Mouse (Mus musculus): ENCODE measurements around the gene Sacm1l.

Gene Sacm1l

DNA sequence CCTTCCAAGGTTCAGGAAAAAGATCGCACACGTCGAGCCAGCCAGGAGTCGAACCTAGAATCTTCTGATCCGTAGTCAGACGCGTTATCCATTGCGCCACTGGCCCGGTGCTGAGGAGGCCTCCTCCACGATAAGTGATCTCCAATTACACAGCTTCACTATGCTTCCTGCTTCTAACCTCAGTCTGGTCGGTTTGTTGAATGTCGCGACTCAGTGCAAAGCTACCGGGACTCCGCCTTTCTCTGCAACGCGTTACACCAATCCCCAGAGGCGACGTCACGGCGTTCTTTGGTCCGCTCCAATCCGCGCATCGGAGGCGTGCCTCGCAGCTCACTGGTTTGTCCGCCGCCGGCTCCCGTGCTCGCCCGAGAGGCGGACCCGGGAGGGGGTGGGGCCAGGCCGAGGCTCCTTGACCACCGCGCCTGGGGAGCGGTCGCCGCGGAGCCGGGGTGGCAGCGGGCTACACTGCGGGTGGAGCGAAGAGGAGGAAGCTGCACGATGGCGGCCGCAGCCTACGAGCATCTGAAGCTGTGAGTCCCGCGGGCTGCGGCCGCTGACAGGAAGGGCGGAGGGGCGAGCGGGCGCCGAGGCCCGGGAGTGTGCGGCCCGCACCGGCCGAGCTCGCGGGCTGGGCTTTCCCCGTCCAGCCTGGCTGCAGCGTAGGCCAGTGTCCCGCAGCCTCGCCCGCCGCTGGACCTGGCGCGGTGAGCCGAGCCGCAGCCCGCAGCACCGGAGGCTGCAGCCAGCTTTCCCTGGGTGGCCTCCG is at the start of gene Sacm1l:
Gene Sacm1l (plus strand): TSS at position 368 of the 766 bp plus-strand sequence.
- DNase-seq (ENCODE audit: low spot score) = peak; percentile 99

DNA sequence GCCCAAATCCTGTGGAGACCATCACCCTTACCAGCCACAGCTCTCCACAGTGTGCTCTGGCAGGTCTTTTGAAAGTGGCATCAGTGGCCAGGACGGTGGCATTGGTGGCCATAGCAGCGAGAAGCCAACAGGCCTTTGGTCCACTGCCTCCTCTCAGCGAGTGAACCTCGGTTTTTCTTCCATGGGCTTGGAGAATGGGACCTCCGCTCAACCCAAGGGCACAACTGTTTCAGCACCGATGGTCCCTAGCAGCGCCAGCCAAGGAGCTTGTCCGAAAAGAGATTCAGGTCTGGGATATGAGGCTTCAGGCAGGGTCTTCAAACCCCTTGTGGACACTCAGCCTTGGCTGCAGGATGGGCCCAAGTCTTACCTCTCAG is 49.7 kb upstream of the Sacm1l start:
- no peak for DNase-seq (ENCODE audit: low spot score)

DNA sequence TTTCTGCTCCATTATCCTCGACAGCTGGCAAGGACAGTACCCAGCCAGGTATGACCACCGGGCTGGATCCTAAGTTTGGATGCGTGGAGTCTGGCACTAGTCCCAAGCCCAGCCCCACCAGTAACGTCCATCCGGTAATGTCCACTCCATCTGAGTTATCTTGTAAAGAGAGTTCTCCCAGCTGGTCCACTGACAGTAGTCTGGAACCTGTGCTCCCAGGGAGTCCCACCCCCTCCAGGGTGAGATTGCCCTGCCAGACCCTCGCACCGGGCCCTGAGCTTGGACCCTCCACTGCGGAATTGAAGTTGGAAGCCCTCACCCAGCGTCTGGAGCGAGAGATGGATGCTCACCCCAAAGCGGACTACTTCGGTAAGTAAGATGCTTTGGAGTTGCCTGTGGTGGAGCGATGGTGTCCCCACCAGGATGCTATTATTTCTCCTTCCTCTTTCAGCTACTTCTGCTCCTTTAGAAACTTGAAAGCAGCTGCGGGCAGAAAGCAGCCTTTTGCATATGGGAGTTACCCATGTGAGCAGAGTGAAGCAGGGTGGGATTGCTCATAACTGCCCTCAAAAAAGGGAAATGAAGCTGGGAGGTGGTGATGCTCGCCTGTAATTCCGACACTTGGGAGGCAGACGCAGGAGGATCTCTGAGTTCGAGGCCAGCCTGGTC is 49.2 kb upstream of the Sacm1l start:
- DNase-seq (ENCODE audit: low spot score) = no peak

DNA sequence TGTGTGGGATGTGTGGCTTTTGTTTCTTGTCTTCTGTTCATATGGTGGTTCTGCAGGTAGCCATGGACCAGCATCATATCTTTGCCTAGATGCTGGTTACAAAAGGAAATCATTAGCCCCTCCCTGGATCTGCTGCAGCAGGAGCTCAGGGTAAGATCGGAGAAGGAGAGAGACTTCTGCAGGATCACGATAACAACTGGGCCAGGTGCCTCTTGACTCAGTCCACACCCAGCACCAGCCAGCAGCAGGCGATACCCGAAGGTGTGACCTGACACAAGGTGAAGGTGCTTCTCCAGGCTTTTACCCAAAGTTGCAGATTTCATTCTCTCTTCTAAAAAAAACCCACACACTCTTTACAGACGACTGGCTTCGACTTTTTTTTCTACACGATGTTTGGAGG is 48.4 kb upstream of the Sacm1l start:
- DNase-seq (ENCODE audit: low spot score) = no peak

DNA sequence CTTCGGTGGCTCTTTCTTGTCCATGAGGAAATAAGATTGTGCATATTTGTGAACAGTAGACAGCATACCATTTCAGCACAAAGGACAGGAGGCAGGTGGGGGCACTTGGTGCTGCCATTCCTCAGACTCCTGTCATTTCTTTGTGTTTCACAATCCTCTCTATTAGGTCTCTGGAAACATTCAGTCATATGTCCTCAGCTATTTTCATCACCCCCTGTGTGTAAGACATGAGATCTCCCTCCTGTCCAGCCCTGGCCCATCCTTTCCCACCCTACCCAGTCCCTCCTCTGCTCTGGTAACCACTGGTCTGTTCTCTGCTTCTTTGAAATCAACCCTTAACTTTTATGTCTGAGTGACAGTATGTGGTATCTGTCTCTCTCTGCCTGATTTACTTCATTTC is 46.0 kb upstream of the Sacm1l start:
- no peak for DNase-seq (ENCODE audit: low spot score)

DNA sequence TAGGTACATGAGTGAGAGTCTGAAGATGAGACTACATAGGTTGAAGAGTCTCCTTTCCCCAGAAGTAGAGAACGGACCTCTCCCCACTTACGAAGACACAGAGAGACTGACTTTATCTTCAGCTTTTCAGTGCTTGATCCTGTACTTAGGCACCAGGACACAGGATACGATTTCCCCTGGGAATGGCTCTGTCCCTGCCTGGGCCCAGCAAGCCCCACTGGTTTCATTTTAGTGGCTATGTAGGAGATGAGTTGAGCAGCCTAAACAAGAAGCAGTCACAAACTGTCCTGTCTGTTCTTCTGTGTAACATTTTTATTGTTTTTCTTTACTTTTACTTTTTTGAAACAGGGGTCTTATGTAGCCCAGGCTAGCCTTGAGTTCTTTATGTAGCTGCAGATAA is 44.7 kb upstream of the Sacm1l start:
- DNase-seq (ENCODE audit: low spot score) = no peak

DNA sequence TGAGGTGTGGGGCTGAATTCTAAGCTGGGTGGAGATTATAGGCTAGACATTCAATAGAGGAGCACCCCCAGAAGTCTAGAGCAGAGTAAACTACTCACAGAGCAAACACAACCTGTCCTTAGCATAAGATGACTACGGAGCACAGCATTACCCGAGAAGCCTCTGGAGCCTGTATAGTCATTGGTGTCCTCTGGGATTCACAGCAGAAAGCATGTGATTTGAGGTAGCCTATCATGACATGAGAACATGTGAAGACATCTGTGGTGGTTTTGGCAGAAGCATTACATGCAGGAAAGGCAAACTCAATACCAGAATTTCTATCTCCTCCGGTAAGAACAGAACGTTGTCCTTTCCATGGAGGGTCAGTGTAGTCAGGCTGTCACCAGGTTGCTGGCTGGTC is 44.0 kb upstream of the Sacm1l start:
- DNase-seq (ENCODE audit: low spot score) = no peak

DNA sequence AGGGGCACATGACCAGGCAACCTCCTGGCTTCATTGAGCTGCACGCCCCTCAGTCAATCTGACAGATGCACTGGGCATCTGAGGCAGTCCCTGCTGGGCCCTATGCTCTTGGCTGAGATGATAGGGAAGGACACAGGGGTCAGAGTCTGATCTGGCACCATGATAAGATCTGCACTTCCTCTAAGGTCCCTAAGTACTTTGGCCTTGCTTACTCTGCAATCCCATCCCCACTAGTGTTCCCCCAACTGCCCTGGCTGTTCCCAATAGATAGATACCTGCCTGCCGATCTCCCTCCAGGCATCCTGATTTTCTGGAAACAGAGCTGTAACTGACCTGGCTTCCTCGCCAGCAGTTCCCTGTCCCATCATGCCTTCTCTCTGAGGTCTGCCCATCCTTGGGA is 42.9 kb upstream of the Sacm1l start:
- DNase-seq (ENCODE audit: low spot score) = no peak

DNA sequence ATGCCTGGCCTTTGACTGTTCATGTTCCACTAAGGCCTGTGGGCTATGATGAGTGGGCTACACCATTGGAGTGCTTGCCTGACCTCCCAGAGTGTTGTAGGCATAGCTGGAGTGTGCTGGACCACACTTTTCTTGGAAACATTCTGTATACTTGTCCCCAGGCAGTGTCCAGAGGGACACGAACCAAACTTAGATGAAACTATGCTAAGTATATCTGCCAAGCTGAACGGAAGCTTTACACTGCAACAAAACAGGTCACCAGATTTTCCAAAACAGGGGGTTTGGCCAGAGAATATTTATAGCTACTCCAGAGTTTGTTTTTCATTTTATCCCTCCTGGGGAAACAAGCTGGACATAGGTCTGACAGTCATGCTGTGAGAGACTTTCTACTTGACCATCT is 40.5 kb upstream of the Sacm1l start:
- DNase-seq (ENCODE audit: low spot score) = no peak

DNA sequence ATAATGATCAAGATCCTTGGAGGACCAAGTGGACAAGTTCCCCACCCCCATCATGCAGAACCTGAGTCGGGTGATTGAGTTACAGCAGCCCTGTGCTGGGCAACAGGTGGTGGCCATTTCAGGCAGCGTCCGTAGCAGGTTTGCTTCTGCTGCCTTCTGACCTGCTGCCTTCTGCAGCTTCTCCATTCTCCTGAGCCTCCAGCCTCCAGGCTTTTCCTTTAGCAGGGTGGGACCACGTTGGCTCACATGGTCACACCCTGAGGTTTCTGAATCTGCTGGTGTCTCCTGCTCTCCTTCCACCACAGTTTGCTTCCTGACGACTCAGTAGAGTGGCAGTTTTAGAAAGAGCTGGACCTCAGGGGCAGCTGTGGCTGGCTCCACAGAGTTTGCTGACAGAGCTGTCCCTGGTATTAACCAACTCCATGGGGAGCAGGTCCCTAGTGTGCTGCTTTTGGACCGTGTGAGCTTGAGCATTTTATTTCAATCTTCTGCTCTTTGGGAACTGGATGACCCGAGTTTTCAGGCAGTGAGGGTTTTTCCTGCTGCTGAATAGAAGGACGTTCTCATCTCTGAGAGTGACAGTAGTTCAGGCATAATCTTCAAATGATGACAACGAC is 39.7 kb upstream of the Sacm1l start:
- DNase-seq (ENCODE audit: low spot score) = no peak

DNA sequence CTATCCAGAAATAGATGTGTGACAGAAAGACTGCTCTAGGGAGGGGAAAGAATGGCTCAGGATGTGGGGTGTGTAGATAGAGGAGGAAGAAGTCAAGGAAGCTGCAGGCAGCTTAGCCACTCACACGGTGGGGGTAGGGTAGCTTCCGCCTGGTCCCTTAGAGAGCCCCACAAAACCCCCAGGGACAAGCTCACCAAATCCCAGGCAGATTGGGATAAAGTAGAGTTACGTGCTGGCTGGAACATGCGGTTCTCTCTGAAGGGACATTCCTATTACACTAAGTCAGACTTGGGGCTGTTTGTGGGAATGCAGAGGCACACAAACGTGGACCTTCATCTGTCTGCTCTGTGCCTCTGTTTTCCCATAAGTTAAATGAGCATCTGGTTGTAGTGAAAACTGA is 38.6 kb upstream of the Sacm1l start:
- DNase-seq (ENCODE audit: low spot score) = no peak

DNA sequence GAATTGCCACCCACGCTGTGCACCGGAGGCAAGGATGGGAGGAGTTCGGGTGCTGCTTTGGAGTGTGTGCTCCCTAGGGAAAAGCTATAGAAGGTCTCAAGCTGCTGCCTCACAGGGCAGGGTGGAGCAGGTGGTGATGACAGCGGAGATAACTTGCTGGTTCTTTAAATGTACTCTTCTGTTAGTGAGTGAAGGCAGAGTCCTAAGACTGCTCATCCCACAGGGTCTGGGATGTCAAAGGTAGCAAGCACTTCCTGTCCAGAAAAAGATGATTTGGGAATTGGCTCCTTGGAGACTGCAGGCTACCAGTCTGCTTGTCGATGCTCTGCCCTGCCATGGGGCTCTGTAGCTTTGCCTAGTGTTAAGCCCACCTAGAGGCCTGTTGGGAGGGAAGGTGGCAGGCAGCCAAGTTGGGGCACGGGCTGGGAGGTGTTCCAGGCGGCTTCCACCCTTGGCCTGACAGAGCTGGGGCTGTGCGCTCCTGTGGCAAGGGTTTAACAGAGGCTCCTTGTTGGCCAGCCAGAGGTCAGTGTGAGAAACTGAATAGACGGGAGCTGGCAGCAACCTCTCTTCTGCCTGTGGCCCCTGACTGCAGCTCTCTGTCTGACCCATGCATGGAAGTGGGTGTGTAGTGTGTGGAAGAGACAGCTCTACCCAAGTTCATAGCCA is 37.5 kb upstream of the Sacm1l start:
- DNase-seq (ENCODE audit: low spot score) = peak; percentile 50

DNA sequence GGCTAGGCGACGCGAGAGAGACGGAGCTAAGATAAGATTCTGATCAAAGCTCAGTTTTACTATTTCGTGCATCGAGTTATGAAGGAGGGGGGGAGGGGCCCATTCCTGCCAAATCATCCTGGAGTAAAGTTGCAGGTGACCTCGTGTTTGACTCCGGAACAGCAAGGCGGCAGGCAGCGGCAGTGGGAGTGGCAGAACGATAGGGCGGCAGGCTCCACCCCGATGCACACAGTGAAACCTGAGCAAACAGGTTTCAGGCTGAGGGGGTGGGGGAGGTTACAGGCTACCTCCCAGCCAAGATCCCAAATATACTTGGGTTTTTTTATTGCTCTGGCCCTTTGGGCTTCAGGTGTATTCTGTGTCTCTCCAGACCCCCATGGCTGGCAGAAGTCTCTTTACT is 32.9 kb upstream of the Sacm1l start:
- no peak for DNase-seq (ENCODE audit: low spot score)

DNA sequence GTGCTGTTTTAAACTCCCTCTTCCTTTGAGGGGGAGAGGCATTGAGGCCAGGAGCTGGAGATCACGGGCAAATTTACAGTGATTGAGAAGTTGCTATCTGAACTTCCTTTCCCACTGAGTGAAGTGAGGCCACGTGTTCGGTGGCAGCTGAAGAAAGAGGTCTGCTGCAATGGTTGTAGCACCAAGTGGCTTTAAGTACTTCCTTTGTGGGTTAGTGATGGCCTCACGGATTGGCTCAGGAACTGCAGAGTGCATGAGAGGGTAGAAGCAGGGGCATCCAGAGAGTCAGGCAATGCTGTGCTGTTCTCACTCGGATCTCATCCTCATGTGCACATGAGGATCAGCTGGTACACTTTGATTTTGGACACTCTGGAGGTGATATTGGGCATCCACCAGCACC is 31.7 kb upstream of the Sacm1l start:
- no peak for DNase-seq (ENCODE audit: low spot score)

DNA sequence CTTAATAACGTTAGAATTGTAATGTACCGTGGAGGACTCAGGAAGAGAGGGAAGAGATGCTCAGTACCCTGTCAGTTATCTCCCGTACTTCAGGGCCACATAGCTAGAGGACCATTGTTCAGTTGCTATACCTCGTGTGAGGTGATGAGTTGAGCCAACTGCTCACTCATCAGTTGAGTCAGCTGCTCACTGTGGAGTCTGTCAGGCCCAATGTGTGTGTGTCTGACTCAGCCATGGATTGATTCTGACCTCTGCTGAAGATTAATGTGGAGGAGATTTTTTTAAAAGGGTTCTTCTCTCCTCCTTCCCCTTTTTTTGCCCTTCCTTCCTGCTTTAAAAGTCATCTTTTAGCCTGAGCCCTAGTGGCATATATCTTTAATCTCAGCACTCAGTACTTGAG is 29.1 kb upstream of the Sacm1l start:
- DNase-seq (ENCODE audit: low spot score) = no peak

DNA sequence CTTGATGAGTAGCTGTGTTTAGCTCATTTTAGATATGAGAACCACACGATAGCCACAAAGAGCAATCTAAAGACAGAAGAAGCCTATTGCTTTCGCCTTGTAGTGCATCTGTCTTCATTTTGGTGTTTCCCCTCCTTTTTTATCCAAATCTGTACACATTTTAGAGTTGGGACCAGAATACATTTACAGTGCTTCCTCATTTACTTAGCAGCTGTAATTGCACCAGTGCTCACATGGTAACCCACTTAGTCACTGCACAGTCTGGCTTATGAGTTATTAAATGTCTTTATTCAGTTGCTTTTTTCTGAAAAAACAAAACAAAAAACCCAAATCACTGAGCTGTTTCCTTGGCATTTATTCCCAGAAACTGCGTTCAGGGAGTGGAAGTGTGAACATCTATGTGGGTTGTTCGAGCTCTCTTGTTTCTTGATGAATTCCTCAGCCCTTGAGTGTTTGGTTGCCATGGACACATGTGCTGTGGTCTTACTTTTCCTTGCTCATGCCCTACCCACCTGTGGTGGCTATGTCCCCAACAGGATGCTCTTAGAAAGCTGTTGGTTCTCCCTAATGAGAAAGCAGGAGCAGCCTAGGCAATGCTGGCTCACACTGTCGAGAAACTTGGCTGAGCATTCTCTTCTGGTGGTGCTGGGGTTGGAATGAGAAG is 26.3 kb upstream of the Sacm1l start:
- DNase-seq (ENCODE audit: low spot score) = peak; percentile 44

DNA sequence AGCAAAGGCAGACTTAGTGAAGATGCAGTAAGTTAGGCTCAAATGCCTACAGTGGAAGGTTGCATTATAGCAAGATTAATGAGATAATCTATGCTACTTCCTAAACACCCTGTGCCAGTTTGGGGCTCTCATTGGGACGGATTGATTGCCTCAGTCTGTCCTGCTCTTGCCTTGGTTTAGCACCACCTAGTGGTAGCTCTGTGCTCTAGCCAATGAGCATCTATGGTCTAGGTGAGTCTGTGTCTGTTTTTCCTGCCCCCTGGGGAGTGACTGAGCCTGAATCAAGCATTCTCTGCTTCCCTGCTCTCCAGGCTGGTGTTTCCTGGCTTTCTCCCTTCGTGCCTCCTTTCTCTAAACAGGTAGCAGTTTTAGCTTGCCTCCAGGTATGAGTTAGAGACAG is 25.2 kb upstream of the Sacm1l start:
- DNase-seq (ENCODE audit: low spot score) = peak; percentile 60

DNA sequence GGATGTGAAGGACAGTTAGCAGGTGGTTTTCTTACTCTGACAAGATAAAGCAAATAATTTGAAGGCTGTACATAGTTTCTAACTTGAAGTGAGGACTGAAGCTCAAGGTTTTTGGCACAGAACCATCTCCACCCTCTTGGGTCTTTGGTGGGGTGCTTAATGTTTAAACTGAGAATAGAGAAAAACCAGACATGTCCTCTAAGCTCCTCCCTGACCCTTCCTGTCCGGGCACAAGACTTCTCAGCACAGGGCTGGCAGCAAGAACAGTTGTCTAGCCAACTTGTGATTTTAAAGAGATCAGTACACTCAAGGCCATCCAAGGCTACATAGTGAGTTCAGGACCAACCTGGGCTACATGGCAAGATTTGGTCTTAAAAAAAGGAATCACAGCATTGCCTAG is 24.0 kb upstream of the Sacm1l start:
- no peak for DNase-seq (ENCODE audit: low spot score)

DNA sequence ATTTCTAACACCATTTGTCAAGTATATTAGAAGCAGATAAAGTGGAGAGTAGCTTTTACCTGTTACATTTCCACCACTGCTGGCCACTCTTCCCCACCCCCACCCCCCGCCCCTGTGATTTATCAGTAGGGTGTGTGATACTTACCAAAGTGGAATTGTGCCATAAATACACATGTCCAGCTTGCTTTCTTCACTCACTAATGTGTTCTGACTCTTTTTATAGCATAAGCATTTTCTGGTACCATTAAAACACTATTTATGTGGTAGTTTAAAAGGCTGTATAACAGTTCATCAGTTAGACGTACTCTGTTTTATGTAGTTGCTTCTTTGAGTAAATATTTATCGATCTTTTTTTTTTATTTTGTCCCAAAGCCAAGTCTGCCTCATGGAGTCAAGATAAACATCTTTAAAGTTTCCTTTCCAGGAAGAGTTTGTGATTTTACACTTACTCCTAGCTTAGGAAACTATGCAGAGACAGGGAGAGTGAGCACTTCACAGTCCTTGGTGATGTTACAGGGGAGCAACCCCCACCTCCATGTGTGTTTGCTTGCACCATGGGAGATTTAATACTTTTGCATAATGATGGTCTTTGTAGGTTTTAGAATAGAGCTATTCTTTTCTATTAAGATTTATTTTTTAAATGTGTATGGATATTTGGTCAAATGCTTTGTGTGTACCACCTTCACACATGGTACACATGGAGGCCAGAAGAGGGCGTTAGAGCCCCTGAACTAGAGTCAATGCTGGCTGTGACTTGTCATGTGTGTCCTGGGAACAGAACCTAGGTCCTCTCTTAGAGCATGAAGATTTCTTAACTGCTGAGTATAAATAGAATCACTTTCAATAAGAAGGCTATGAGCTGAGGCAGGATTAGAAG is 23.1 kb upstream of the Sacm1l start:
- no peak for DNase-seq (ENCODE audit: low spot score)

DNA sequence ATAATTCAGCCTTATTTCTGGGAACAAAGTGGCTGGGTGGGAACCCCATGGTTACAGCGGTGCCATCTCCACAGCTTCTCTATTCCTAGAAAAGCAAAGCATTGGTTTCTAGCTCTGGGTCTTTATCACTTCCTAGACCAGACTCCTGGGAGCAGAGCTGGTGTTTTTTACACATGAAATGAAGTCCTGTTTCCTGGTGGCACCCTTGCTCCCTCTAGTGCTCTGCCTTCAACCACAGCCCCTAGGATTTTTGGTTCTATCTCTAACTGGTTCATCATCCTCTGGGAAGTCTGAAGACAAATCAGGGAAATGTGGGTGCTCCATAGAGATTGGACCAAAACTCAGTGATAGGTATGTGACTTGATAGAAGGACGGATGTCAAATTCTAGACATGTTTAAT is 22.2 kb upstream of the Sacm1l start:
- DNase-seq (ENCODE audit: low spot score) = no peak

DNA sequence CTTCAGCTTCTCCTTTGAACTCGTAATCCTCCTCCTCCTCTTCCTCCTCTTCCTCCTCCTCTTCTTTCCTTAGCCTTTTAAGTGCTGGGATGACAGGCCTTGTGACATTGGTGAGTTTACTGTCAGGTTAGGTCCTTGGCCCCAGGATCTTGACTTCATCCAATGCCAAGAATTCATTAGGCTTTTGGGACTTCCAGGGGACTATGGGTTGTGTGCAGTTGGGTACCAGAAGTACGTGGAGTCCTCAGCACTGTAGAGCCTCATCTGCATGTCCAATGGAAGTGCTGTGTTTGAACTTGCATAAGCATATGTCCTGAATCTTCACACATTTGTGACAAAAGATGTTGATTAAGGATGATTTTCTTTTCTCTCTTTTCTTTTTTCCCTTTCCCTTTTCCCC is 20.6 kb upstream of the Sacm1l start:
- no peak for DNase-seq (ENCODE audit: low spot score)
